Mouse (Mus musculus) adrenal gland, postnatal 36 days (tissue): ENCODE measurements at regions not wholly inside any gene's neighbourhood (a gene's known extent, or its start where the extent isn't known, plus 50 kb on each side); places are given as distances from the start of the nearest gene placed in this dataset.

ENCODE experiments used
- DNase-seq, 2 experiments: peaks; one replicate each; pipeline ENCODE4 v3.0.0; 2021; ENCODE audit warnings: mixed read lengths in 1 of 2

GRCm38 (mm10) chr12:106480281-106481060 lies 470.4 kb downstream of the Vrk1 start:
- no peak for DNase-seq

- DNase-seq: no peak
Measured at GRCm38 (mm10) chr12:106501622-106502327, 491.7 kb downstream of the Vrk1 start.

GRCm38 (mm10) chr12:106504285-106504684 lies 494.3 kb downstream of the Vrk1 start:
- DNase-seq: no peak

- DNase-seq: no peak
Measured at GRCm38 (mm10) chr12:106514057-106514456, 504.0 kb downstream of the Vrk1 start.

GRCm38 (mm10) chr12:106515257-106515788 lies 505.3 kb downstream of the Vrk1 start:
- peak; percentile 28 to 59 for DNase-seq

- DNase-seq: no peak
Measured at GRCm38 (mm10) chr12:106519141-106519540, 509.1 kb downstream of the Vrk1 start.

GRCm38 (mm10) chr12:106524411-106524810 lies 514.4 kb downstream of the Vrk1 start:
- DNase-seq: no peak

- DNase-seq: no peak
Measured at GRCm38 (mm10) chr12:106527116-106527515, 517.1 kb downstream of the Vrk1 start.

- no peak for DNase-seq
Measured at GRCm38 (mm10) chr12:106527699-106528434, 517.8 kb downstream of the Vrk1 start.

GRCm38 (mm10) chr12:106528521-106528920 lies 518.5 kb downstream of the Vrk1 start:
- no peak for DNase-seq

- no peak for DNase-seq
Measured at GRCm38 (mm10) chr12:106529175-106529574, 519.1 kb downstream of the Vrk1 start.

- DNase-seq: no peak
Measured at GRCm38 (mm10) chr12:106535086-106535485, 525.1 kb downstream of the Vrk1 start.

GRCm38 (mm10) chr12:106535628-106536288 lies 525.7 kb downstream of the Vrk1 start:
- no peak for DNase-seq

GRCm38 (mm10) chr12:106536289-106536636 lies 526.2 kb downstream of the Vrk1 start:
- no peak for DNase-seq

GRCm38 (mm10) chr12:106540003-106540402 lies 530.0 kb downstream of the Vrk1 start:
- DNase-seq: no peak

- DNase-seq: no peak
Measured at GRCm38 (mm10) chr12:106559566-106559965, 549.5 kb downstream of the Vrk1 start.

GRCm38 (mm10) chr12:106565263-106565681 lies 555.2 kb downstream of the Vrk1 start:
- no peak for DNase-seq

- no peak for DNase-seq
Measured at GRCm38 (mm10) chr12:106566361-106566760, 556.3 kb downstream of the Vrk1 start.

GRCm38 (mm10) chr12:106567116-106567515 lies 557.1 kb downstream of the Vrk1 start:
- no peak for DNase-seq

GRCm38 (mm10) chr12:106568541-106569085 lies 558.6 kb downstream of the Vrk1 start:
- DNase-seq: peak; percentile 3 to 7

GRCm38 (mm10) chr12:106572956-106573355 lies 562.9 kb downstream of the Vrk1 start:
- DNase-seq: no peak

- no peak for DNase-seq
Measured at GRCm38 (mm10) chr12:106582760-106583159, 572.7 kb downstream of the Vrk1 start.
